Mouse (Mus musculus): Measurements from ENCODE around the gene Hmgb4.

DNA sequence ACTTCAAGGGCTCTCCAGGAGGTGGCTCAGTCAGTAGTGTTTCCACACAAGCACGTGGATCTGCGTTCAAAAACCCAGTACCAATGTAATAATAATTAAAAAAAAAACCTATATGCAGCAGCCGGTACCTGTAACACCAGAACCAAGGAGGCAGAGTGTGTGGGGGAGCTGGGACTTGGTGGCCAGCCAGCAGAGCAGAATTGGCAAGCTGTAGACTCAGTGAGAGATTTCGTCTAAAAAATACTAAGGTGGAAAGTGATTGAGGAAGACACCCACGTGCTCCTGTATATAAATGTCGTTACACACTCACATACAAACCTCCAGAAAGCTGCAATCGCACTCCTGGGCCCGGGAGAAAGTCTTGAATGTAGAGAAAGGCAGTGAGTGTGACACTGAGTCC is 43.3 kb upstream of the Hmgb4 start:
- TF ChIP-seq CTCF (IDR thresholded peaks at IDR 0.05; ENCODE audit: low read depth, low read length) (no peak), GATA1 (IDR thresholded peaks at IDR 0.05; ENCODE audit: borderline replicate concordance, low read length) (no peak), TAL1 (conservative IDR thresholded peaks at IDR 0.05; ENCODE audit: low read depth, low read length) (no peak), POLR2AphosphoS5 (IDR thresholded peaks at IDR 0.05; ENCODE audit: insufficient replicate concordance, low read depth, low read length) (no peak), GATA2 (IDR thresholded peaks at IDR 0.05; ENCODE audit: borderline replicate concordance, low read depth, low read length) (no peak)

All from G1E (cell line).